Mouse (Mus musculus) urinary bladder, adult 18-20 months (tissue): Measurements from ENCODE around the gene Erbb3.

Experiments used
- DNase-seq, 2 experiments: peaks; one replicate each; pipeline ENCODE4 v3.0.0; 2022; ENCODE audit warnings: low spot score in 2 of 2, mixed read lengths in 2 of 2

Gene Erbb3

GRCm38 (mm10) chr10:128612433-128613153 lies 23.1 kb upstream of the Erbb3 start:
- peak; percentile 46 to 56 for DNase-seq

DNA sequence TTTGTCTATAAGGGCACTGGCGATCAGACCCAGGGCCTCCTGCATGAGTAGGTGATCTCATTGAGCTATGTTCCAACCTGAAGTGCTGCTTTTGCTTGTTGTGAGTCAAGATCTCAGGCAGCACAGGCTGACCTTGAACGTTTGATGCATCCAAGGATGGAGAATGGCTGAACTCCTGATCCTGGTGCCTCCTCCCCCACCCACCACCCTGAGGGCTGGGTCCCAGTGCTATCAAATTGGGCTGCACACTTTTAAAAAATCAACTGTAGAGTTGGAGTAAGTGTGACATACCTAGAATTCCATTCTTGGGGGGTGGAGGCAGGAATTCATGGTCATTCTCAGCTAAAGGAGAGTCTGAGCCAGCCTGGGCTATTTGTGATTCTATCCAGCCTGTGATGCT lies 17.0 kb upstream of the Erbb3 start:
- no peak for DNase-seq

GRCm38 (mm10) chr10:128602470-128603128 lies 13.1 kb upstream of the Erbb3 start:
- no peak for DNase-seq

DNA sequence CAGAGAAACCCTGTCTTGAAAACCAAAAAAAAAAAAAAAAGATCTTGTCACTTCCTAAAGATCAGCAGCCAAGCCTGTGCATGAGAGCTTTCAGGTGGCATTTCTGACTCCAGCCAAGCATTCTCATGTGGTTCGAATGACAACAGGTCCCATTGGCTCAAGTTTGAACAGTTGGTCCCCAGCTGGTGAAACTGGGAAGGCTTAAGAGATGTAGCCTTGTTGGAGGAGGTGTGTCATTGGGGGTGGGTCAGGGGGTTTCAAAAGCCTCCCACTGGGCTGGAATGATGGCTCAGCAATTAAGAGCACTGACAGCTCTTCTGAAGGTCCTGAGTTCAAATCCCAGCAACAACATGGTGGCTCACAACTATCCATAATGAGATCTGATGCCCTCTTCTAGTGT lies 12.0 kb upstream of the Erbb3 start:
- no peak for DNase-seq

DNA sequence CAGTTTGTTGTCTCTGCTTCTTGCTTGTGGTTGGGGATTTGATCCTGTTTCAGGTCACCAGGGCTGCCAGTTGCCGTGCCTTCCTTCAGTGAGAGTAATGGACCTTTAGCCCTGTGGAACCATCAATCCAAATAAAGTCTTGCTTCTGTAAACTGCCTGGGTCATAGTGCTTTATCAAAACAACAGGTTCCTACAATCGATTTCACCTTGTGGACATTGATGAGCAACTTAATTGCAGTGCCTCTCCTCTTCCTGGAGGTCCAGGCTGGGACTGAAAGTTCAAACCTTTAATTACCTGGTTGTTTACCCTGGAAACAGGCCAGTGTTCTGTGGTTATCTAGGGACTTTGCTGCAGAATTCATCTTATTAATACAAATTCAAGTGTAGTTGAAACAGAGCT lies 9.0 kb upstream of the Erbb3 start:
- DNase-seq: no peak

DNA sequence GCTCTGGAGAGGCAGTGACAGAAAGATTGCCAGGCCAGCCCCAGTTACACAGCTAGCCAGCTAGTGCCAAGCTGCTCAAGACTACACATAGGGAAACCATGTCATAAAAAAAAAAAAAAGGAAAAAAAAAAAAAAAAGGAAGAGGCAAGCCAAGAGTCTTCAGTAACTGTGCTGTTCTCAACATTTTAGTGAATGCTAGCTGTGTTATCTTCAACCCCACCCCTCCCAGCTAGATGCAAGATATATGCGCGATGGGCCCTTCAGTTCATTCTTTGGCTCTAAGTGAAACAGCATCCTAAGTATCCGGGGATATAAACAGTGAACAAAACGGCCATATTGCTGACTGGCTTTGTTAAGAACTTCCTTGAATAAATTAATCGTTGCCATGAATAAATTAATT lies 3.3 kb upstream of the Erbb3 start:
- no peak for DNase-seq

DNA sequence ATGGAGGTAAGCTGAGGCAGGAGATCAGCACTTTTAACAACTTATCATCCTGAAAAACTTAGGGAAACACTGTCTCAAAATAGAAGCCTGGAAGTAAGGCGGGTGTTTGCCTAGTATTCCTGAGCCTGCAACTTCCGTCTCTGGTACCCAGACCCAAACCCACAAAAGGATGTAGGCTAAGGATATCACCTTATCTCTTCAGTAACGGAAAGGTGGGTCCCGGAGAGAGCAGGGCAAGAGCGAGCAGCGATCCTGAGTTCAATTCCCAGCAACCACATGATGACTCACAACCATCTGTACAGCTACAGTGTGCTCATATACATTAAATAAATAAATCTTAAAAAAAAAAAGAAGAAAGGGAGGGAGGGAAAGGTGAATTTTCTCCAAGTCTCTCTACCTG lies 2.0 kb upstream of the Erbb3 start:
- no peak for DNase-seq

DNA sequence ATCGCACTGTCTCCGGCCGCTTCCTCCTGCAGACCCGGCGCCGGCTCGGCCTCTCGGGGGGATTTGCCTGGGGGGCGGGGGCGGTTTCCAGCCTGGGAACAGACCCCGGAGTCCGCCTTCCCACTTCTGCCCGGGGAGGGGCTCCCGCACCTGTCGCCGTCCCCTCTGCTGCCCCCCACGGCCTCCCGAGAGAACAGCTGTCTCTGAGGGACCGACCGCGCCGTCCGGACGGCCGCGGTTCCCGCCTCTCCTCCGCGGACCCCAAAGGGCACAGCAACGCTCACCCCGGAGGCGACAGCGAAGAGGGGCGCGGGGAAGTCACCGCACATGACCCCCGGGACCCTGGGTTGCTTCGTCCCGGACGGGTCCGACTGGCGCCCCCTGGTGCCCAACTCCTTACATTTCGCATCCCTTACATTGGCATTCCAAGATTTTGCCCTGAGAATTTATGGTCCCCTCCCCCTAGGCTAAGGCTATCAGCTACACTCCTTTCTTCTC lies 790 bp upstream of the Erbb3 start:
- DNase-seq: peak in 1 of 2 experiments; percentile 56

- no peak for DNase-seq
Observed at GRCm38 (mm10) chr10:128588775-128589463, 533 bp downstream of the Erbb3 start.

GRCm38 (mm10) chr10:128588136-128588535 lies 1.3 kb downstream of the Erbb3 start:
- DNase-seq: no peak

GRCm38 (mm10) chr10:128587697-128588096 lies 1.8 kb downstream of the Erbb3 start:
- DNase-seq: no peak

- DNase-seq: no peak
Observed at GRCm38 (mm10) chr10:128587120-128587519, 2.3 kb downstream of the Erbb3 start.

DNA sequence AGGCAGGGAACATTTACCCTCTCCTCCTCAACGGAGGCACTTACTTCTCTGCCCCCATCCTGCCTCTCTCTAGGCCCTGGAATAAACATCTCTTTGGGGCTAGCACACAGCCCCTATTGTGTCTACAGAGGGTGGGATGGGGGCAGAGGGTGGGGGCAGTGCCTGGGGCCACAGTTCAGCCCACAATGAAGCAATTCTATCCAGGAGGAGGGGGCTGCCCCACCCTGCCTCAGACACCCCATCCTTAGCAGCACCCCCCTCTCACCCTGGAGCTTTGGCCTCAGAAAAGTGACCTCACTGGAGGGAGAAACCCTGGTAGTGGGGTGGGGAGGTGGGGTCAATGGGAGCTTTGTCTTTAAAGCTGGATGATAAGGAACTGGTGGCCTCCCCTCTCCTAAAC lies 2.9 kb downstream of the Erbb3 start:
- DNase-seq: no peak

GRCm38 (mm10) chr10:128584386-128584785 lies 5.1 kb downstream of the Erbb3 start:
- peak; percentile 47 to 79 for DNase-seq

DNA sequence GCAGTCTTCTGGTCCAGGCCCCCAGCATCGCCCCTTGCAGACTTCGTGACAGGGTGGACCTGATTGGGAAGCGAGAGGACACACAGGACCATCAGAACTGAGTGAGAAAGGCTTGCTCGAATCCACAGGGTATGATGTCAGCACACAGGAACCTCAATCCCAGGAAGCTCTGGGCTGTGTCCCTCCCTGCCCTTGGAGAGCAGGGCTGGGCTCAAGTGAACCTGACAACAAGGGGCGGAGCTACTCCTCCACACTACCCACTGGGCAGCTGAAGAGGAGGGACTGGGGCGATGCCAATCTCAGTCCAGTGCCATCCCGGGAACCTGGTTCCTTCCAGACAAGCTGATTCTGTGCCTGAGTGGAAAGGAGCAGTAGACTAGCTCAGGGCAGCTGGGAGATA lies 5.8 kb downstream of the Erbb3 start:
- peak in 1 of 2 experiments; percentile 37 for DNase-seq

- no peak for DNase-seq
Observed at GRCm38 (mm10) chr10:128579731-128580130, 9.7 kb downstream of the Erbb3 start.

GRCm38 (mm10) chr10:128579298-128579697 lies 10.2 kb downstream of the Erbb3 start:
- DNase-seq: no peak

GRCm38 (mm10) chr10:128578330-128578729 lies 11.1 kb downstream of the Erbb3 start:
- no peak for DNase-seq

DNA sequence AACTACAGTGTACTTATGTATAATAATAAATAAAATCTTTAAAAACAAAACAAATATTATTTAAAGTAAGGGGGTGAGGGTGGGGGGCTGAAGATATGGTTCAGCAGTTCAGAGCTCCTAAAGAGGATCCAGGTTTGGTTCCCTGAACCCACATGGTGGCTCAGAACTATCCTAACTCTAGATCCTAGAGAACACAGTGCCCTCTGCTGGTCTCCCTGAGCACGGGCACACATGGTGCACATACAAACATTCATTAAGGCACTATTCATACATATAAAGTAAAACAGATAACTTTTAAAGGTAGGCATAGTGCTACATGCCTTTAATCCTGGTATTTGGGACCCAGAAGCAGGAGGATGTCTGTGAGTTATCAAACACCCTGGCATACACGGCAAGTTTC lies 14.4 kb downstream of the Erbb3 start:
- DNase-seq: no peak

GRCm38 (mm10) chr10:128565788-128566531 lies 23.5 kb downstream of the Erbb3 start, which contains the start of gene Pa2g4:
Gene Pa2g4 (minus strand): TSS chr10:128565987.
- peak; percentile 96 to 99 for DNase-seq

GRCm38 (mm10) chr10:128565206-128565787 lies 24.2 kb downstream of the Erbb3 start:
- DNase-seq: no peak
